Mouse (Mus musculus): ENCODE measurements at regions not wholly inside any gene's neighbourhood (a gene's known extent, or its start where the extent isn't known, plus 50 kb on each side); places are given as distances from the start of the nearest gene placed in this dataset.

DNA sequence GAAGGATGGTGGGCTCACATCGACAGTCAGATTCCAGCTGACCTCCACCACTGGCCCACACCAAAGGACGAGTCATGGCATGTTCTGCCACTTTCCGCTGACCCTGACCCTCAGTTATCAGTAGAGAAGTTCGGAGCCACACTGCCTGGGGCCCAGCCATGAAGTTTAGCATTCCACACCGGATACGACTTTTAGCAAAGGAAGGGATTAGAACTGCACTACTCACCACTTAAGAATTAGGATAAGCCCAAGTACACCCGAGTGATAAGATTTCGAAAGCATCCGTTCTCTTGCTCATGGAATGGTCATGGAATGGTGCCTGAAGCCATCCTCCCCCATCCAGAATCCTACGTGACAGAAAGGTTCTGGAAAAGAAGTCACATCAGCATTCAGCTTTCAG is 641.5 kb upstream of the Gm10131 start:
- no peak for TF ChIP-seq CTCF (IDR thresholded peaks at IDR 0.05; ENCODE audit: insufficient read depth, low read depth, low read length)
- no peak for TF ChIP-seq POLR2A (IDR thresholded peaks at IDR 0.05; ENCODE audit: insufficient read depth, low read depth, low read length)
